Mouse (Mus musculus) forelimb bud, embryonic 11.5 days (tissue): ENCODE results near the gene Tpst1.

ENCODE experiments used
- DNase-seq: peaks from one replicate; pipeline ENCODE4 v3.0.0-alpha.2; 2012; ENCODE audit warnings: low read depth, low spot score

Tpst1 gene

GRCm38 (mm10) chr5:130089626-130090393, 16.7 kb downstream of the Tpst1 start:
- DNase-seq = no peak

- DNase-seq = no peak
Measured at GRCm38 (mm10) chr5:130096754-130097153, 23.6 kb downstream of the Tpst1 start.

GRCm38 (mm10) chr5:130097837-130098236, 24.7 kb downstream of the Tpst1 start:
- DNase-seq = no peak

- DNase-seq = no peak
Measured at GRCm38 (mm10) chr5:130101724-130102123, 28.6 kb downstream of the Tpst1 start.

- no peak for DNase-seq
Measured at GRCm38 (mm10) chr5:130109348-130109747, 36.2 kb downstream of the Tpst1 start.

GRCm38 (mm10) chr5:130110632-130111464, 37.7 kb downstream of the Tpst1 start:
- DNase-seq = no peak

- no peak for DNase-seq
Measured at GRCm38 (mm10) chr5:130112653-130113052, 39.5 kb downstream of the Tpst1 start.

GRCm38 (mm10) chr5:130116116-130116515, 43.0 kb downstream of the Tpst1 start:
- DNase-seq = no peak

- DNase-seq = no peak
Measured at GRCm38 (mm10) chr5:130116857-130117256, 43.7 kb downstream of the Tpst1 start.

GRCm38 (mm10) chr5:130117932-130118331, 44.8 kb downstream of the Tpst1 start:
- DNase-seq = no peak

GRCm38 (mm10) chr5:130119236-130119635, 46.1 kb downstream of the Tpst1 start:
- DNase-seq = no peak

GRCm38 (mm10) chr5:130120070-130120736, 47.1 kb downstream of the Tpst1 start:
- DNase-seq = no peak

- DNase-seq = no peak
Measured at GRCm38 (mm10) chr5:130120904-130121303, 47.8 kb downstream of the Tpst1 start.

GRCm38 (mm10) chr5:130122355-130122754, 49.2 kb downstream of the Tpst1 start:
- no peak for DNase-seq

- no peak for DNase-seq
Measured at GRCm38 (mm10) chr5:130124271-130124670, 51.1 kb downstream of the Tpst1 start.

- no peak for DNase-seq
Measured at GRCm38 (mm10) chr5:130128686-130129523, 55.8 kb downstream of the Tpst1 start.

- no peak for DNase-seq
Measured at GRCm38 (mm10) chr5:130129524-130129793, 56.3 kb downstream of the Tpst1 start.

GRCm38 (mm10) chr5:130136597-130136996, 63.5 kb downstream of the Tpst1 start:
- no peak for DNase-seq

GRCm38 (mm10) chr5:130139393-130139792, 66.3 kb downstream of the Tpst1 start:
- DNase-seq = peak; percentile 75

- DNase-seq = no peak
Measured at GRCm38 (mm10) chr5:130141138-130141537, 68.0 kb downstream of the Tpst1 start.

GRCm38 (mm10) chr5:130142041-130142440, 68.9 kb downstream of the Tpst1 start:
- DNase-seq = peak; percentile 16

- DNase-seq = no peak
Measured at GRCm38 (mm10) chr5:130143101-130143500, 70.0 kb downstream of the Tpst1 start.
